Mouse (Mus musculus): Measurements from ENCODE around the gene Mbnl1.

Mbnl1 gene

DNA sequence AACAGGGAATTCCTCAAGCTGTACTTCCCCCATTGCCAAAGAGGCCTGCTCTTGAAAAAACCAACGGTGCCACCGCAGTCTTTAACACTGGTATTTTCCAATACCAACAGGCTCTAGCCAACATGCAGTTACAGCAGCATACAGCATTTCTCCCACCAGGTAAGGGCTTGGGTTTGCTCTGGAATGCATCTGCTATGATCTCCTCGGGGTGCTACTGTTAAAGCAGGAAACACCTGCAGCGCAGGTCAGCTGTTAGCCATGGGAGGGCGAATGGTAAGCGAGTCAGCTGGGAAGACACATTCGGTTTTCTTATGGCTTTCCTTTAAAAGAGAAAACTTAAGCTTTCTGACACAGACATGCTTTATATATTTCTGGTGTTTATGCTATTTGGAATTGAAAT, 143.0 kb downstream of the Mbnl1 start:
- no peak for DNase-seq

DNA sequence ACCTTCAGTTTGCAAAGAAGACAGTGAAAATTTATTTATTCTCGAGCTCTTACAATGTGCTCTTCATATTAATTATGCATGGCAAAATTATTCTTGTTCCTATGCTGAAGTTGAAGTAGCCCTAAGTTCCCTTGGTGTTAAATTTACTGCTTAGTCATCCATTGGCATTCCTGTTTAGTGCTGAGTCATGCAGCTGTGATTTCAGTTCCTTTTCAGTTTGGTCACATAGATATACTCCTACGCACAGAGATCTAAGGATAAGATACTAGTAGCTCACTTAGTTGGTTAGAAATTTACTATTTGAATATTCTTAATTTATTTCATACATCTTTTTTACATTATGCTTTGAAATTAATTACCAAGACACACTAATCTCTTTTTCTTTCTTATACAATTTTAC, 143.5 kb downstream of the Mbnl1 start:
- DNase-seq = no peak

DNA sequence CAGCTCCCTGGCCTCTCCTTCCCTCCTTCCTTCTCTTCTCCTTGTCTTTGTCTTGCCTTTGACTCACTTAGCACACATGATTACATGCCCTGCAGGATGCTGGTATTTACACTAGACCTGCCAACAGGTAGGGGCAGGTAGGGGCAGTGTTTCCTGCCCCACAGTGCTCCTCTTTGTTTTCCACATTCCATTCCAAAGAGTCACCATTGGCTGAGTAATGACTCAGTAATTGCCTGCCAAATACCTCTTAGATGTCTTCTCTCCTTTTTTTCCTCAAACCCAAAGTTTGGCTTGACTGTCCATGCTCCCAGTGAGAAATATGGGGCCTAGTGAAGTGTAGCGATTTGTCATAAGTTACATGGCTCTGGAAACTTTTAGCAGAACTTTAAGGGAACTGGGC, 145.0 kb downstream of the Mbnl1 start:
- no peak for DNase-seq

DNA sequence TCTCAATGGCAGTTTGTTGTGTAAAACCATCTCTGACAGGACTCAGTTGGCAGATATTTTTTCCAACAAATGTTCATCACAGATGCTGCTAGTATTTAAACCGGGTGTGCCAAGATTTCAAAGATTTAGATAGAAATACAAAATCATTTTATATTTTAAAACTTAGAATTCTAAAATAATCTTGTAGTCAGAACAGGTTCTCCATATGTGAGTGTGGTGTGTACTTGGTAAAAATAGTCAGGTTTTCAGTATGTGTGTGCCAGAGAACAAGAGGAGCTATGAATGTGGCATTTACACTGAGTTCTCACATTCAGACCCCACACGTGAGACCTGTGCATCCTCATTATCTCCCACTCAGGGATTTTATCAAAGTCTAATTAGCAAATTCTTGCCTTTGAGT, 147.6 kb downstream of the Mbnl1 start:
- no peak for DNase-seq

DNA sequence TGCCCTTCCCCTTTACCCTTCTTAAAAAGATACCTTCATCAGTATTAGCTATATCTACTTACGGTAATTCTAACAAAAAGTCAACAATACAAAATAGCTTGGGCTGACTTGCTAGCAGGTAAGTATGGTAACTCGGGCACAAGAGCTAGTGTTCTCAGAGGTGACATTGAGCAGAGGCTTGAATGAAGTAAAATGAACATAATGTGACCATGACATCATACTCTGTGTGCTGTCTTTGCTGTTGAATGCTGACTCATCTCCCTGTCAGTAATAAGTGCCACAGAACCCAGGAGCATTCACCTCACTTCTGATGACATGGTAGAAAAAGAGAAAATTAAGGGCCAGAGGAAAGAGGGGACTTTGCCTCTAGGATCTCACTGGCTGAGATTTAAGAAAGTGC, 158.6 kb downstream of the Mbnl1 start:
- DNase-seq = no peak

DNA sequence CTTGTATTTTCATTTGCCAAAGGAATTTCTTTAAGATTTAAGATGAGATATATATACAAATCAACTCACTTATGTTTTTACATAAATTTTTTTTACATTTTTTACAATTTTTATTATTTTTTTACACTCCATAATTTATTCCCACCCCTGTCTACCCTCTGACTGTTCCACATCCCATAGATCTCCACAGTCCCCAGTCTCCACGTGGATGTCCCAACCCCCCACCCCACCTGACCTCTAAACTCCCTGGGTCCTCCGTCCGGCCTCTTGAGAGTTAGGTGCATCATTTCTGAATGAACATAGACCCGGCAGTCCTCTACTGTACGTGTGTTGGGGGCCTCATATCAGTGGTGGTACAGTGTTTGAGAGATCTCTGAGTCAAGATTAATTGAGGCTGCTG, 159.1 kb downstream of the Mbnl1 start:
- DNase-seq = no peak

DNA sequence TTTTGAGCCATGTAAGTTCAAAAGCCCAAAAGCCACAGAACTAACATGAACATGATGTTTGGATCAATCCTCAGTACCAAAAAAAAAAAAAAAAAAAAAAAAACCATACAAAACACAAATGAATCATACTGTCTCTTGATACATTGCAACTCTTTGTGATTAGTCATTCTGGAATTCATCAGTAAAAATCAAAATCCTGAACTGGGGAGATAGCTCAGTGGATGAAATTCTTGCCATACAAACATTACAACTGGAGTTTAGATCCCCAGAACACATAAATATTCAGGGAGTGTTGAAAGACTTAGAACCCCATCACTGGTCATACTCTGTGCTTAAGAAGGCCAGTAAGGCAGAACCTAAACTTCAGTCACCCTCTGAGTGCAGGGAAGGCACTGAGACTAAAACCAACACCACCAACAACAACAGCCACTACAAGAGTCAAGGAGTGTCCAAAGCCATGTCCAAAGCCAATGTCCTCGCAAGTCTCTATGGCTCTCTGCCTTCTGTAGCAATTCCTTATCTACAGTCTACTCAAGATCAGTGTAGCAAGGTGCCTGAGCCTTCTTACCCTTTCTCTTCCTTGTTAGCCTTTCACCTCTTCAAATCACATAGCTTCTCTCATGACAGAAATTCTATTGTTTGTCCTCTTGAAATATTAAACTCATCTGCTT, 160.3 kb downstream of the Mbnl1 start:
- no peak for DNase-seq

DNA sequence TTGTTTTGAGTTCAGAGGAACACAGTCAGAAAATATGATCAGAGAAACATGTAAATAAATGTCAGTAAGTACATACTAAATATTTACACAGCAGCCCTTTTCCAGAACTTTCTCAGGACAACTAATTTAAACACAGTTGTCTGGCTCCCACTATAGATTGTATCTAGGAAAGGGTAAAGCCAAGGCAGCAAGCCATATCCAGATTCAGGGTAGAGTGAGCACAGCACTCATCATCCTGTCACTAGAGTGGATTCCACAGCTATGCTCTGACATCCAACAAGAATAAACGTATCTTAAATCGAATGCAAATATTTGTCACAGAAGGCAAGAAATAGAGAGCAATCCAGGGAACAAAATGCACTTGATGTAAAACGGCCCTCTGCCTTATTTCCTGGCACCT, 165.9 kb downstream of the Mbnl1 start:
- DNase-seq = no peak

DNA sequence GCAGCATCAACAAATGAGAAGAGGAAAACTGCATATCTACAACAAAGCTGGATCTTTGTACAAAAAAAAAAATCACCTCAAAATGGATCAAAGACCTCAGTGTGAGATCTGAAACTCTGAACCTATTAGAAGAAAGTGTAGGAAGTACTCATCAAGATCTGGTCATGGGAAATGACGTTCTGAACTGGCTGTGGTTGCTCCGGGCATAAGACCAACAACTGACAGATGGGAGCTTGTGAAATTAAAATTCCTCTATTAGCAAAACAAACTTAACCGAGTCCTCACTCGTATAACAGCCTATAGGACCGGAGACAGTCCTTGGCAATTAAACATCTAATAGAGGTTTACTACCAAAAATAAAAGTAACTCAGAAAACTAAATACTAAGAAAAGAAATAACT, 166.5 kb downstream of the Mbnl1 start:
- DNase-seq = no peak

DNA sequence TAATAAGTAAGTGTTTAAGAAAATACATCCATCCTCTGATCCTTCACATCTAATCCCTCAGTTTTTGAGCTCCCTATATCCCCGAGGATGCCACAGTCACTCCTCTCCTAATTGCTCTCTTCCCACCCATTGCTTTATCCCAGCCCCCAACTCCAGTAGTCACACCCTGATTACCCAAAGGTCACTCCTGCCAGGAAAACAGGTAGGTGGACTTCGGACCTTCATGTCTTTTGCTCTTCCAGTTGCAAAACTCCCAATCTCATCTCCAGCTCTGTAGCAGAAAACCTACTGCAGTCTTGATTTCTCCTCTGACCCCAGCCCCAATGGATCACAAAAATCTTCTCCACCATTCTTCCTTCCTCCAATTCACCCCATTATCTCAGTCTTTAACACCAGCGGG, 169.6 kb downstream of the Mbnl1 start:
- DNase-seq = no peak

DNA sequence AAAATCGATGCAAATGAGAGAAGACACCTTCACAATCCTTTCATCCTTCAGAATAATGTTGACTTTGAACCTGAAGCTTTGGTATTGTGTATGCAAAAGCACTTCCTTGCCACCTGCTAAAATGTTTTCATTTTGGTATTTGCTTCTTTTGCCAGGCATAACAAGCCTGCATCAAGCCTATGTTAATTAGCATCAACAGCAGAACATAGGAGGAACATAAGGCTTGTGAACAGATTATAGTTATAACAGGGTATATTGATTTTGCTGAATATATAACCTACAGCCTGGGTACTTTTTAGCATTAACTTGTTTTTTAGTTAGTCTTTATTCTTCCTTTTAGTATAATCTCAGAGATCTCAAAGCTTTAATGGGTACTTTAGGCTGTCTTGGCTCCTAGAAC, 172.9 kb downstream of the Mbnl1 start:
- DNase-seq = no peak

DNA sequence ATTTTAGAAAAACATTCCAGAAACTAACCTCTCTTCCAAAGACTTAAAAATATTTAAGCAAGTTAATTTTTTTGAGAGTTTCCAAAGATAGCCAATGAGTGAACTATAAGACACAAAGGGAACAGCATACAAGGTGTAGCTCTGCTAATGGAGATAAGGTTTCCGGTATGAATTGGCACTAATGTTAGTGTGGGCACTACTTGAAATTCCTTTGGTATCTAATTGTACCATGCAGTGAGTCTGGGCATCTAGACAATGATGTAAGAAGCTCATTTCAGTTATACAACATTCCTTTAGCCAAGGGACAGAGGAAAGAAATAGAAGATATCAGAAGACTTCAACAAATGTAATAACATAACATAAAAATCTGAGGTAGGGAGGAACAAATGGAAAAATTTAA, 175.7 kb downstream of the Mbnl1 start:
- DNase-seq = no peak

DNA sequence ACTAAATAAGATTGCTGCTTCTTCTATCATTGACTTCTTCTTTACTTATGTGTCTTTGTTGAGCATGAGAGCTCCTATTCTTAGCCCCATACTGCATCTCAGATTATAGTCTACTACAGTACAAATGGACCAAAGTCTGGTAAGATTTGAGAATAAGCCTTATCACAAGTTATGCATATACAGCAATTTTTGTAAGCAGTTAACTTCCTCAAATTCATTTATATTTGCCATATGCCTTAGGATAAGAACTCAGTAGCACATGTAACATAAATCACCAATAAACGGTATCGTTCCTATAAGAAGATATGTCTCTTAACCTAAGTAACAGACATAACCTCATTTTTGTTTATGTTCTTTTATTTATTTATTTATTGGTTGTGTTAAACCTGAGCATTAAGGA, 188.1 kb downstream of the Mbnl1 start:
- DNase-seq = no peak

Data from embryo, embryonic 11 days (tissue).